Mouse (Mus musculus): Measurements from ENCODE around the gene Tcirg1.

Tcirg1 gene

DNA sequence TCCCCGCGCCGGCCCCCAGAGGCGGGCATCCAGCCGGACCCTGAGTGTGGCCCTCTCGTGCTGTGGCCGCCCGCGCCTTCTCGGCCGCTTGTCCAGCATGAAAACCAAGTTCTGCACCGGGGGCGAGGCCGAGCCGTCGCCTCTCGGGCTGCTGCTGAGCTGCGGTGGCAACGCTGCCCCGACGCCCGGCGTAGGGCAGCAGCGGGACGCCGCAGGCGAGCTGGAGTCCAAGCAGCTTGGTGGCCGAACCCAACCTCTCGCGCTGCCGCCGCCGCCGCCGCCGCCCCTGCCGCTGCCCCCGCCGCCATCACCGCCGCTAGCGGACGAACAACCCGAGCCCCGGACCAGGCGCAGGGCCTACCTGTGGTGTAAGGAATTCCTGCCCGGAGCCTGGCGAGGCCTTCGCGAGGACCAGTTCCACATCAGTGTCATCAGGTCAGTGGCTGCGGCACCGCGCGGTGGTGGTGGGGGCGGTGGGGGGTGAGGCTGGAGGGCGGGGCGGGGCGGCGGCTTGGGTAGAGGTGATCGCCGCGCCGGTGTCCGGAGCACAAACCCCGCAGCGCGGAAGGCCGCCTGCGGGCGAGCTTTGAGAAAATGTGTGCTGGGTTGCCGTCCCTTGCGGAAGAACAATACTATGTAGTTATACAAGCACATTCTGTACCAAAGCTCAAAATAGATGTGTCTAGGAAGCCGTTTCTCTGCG is 54.8 kb downstream of the Tcirg1 start:
- in situ Hi-C loops (cut with MboI, MseI): no loop called here

DNA sequence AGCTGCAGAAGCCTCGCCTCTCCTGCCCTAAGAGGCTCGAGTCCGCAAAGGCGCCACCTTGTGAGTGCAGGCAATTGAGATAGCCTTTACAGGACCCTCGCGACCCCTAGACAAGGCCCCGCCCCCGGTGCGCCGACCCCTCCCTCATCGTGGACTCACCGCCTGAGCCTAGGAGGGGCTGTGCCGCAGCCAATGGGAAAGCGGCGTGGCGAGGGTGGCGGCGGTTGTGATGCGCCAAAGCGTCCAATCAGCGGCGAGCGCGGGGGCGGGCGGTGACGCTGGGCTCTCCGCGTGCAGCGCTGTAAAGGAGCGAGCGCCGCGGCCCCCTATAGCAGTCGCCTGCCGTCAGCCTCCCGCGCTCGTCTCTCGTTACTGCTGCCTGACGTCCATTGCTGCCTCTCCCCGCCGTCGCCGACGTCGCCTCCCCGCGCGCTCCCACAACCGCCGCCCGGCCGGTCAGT is 55.4 kb downstream of the Tcirg1 start, which contains the start of gene Chka:
Gene Chka, plus strand, starts transcription at position 272 of the 461 bp plus-strand sequence.
- in situ Hi-C loops (cut with MboI, MseI): no loop called here

DNA sequence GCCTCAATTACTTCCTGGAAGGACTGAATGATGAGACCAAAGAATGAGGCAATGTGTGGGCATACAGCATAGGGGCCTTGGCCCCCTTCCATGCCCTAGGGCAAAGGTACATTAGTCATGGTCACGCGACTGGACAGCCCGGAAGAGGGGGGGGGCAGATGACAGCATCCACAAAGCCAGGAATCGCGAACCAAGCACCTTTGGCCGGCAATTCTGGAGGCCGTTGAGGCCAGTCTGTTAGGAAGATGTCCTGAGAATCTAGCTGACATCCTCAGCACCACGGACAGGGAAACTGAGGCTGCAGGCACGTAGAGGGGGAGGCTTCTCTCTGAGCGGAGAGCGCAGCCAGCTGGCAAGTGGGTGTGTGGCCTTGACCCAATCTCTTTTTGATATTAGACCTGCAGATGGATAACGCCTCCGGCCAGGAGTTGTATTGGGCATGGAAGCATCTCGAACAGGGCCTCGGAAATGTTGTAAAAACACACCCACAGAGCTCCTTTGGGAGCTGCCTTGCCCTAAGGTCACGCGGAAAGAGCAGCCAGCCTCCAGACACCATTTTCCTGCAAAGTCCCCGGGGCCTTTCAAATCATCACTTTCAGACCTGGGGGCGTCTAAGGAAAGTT is 56.0 kb downstream of the Tcirg1 start:
- in situ Hi-C loops (cut with MboI, MseI): no loop called here

DNA sequence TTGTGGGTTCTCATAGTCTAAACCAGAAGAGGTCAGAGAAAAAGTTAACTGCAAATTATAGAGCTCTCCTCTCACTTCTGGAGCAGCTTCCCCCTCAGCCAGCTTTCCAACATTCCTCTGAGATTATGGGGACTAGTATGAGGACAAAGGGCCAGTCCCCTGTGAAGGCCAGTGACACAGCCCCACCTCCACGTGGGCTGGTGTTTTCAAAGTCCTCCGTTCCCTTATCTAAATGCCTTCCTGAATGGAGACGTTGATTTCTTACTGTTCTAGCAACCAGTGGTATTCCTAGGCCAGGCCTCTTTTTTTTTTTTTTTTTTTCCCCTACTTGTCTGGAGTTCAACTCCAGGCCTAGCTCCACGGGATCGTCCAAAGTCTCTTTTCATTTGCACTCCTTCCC is 56.9 kb downstream of the Tcirg1 start:
- in situ Hi-C loops (cut with MboI, MseI): no loop called here

DNA sequence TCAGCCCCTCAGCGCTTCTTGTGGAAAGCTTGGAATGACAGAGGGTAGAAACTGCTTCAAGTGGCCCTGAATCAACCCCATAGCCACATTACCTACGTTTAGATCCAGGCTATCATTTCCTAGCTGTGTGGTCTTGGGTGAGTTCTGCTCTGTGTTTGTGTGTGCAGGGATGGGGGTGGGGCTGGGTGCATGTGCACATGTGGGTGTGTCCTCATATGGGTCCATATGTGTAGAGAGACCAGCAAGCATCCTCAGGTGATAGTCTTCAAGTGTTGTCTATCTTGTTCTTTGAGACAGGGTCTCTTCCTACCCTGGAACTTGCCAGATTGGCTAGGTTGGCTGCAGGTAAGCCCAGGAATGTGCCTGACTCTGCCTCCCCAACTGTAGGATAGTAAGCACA is 57.7 kb downstream of the Tcirg1 start:
- in situ Hi-C loops (cut with MboI, MseI): no loop called here

DNA sequence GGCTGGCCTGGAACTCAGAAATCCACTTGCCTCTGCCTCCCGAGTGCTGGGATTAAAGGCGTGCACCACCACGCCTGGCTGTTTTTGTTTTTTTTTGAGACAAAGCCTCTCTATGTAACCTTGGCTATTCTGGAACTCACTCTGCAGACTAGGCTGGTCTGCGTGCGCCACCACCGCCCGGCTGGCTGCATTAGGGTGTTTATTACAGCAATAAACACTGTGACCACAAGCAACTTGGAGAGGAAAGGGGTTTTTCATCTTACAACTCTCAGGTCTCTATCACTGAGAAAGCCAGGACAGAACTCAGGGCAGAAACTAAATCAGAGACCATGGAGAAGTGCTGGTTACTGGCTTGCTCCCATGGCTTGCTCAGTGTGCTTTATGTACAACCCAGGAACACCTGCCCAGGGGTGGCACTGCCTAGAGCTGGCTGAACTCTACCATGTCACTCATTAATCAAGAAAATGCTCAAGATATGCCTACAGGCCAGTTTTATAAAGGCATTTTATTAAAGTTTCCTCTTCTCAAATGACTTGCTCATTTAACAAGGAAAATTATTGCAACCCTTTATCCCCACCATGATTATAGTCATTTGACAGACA is 58.6 kb downstream of the Tcirg1 start:
- in situ Hi-C loops (cut with MboI, MseI): no loop called here

DNA sequence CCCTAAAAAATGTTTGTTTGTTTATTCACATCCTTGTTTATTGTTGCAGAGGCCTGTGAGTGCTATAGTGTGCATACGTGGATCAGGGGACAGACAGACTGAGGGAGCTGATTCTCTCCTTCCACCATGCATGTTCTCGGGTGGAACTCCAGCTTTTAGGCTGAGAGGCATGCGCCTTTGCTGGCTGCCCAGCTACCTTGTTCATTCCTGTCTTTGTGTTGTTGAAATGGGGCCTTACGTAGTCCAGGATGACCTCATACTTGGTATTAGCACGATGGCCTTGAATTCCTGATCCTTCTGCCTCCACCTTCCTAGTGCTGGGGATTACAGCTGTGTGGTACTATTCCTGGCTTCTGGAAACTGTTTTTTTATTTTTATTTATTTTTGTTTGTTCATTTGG is 59.2 kb downstream of the Tcirg1 start:
- in situ Hi-C loops (cut with MboI, MseI): no loop called here

DNA sequence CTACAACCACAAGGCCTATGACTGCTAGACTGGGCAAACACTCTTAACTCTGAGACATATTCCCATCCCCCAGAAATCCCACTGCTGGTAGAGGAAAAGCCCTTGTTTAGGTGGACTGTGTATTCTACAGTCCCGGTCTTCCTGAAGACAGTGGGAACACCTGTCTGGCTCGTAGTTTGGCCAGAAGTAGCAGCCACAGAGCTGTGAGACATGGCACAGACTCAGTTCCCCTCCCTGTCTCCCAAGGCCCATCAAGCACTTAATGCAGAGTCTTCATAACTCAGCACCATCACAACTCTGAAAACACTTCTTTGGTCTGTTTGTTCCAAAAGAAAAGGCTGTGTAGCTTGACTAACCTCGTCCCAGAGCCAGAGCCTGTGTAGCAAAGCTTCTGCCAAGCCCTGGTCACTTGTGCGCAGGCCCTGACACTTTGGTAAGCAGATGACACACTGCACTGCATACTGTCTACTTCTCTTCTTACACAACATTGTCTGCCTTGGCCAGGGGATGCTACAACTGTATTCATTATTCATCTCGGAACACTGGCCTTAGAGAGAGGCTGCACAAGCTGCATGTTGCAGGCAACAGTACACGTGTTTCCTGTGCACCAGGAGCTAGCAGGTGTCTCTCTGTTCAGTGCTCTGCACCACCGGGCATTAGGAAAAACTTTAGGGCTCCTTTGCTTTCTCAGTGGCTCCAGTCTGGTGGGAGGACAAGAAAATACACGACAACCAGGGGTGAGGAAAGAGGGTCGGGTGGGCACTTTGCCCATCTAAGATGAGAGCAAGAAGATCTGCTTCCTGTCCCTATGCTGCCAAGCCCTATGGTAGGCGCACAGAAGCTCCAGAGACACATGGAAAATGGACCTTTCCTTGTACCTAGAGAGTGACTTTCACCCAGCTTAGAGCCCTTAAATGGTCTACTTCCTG is 60.0 kb downstream of the Tcirg1 start:
- in situ Hi-C loops (cut with MboI, MseI): no loop called here

All from T-helper 17 cell (primary cell).